Mouse (Mus musculus) urinary bladder, adult 18-20 months (tissue): ENCODE results near the gene Suox.
"Not testable (repeated sequence)": the region's sequence is repeated elsewhere in the genome, so short reads cannot be mapped to it uniquely, and the experiment has no call there.

Experiments
- DNase-seq, 2 experiments: peaks; one replicate each; pipeline ENCODE4 v3.0.0; 2022; ENCODE audit warnings: low spot score in 2 of 2, mixed read lengths in 2 of 2

Suox gene

DNA sequence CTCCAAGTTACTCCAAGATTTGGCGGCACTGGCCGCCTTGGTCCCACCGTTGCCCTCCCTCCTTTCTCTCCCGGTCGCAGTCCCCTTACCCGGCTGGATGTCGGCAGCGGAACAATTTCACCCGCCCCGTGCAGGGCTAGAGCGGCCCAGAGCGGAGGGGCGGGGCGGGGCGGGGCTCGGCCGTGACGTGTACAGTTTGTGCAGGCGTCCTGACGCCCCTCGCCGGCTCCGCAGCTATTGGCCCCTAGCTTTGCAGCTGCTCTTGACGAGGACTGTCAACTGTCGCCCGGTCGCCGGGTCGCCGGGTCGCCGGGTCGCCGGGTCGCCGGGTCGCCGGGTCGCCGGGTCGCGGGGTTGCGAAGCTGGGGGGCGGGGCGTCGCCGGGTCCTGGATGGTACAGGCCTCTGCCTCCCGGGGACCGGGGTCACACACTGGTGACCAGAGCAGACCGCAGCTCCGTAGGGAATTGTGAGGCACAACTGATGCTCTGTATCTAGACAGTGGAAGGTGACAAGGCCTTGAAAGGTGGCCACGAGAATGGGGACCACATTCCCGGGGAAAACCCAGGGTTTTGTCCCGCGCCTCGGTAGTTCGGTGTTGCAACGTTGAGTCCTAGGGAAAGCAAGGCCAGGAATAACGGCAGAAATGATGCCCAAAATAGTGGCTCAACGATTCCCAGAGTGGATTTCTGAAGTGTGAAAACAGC, at the start of gene Suox:
Gene Suox (minus strand): TSS at position 311 of the 706 bp plus-strand sequence.
- peak; percentile 67 to 86 for DNase-seq

DNA sequence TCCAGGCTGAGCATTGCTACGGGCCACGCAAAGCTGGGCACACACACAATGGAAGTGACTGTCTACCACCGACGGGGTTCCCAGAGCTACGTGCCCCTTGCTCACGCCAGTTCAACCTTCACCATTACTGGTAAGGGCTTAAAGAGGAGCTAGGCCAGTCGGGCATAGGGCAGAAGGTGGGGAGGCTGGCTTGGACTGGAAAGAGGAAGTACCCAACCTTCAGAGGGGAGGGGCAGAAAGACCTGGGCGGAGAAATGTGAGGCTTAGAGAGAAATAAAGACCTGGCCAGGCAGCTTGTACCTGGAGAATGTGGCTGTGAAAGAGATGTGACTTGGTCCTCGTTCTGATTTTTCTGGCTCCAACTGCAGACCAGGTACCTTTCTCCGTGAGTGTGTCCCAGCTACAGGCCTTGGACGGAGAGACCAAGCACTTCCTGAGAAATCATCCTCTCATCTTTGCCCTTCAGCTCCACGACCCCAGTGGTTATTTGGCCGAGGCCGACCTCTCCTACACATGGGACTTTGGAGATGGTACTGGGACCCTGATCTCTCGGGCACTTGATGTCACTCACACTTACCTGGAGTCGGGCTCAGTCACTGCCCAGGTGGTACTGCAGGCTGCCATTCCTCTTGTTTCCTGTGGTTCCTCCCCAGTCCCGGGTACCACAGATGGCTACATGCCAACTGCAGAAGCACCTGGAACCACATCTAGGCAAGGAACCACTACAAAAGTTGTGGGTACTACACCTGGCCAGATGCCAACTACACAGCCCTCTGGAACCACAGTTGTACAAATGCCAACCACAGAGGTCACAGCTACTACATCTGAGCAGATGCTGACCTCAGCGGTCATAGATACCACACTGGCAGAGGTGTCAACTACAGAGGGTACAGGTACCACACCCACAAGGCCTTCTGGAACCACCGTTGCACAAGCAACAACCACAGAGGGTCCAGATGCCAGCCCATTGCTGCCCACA, 42.0 kb upstream of the Suox start:
- DNase-seq = no peak

DNA sequence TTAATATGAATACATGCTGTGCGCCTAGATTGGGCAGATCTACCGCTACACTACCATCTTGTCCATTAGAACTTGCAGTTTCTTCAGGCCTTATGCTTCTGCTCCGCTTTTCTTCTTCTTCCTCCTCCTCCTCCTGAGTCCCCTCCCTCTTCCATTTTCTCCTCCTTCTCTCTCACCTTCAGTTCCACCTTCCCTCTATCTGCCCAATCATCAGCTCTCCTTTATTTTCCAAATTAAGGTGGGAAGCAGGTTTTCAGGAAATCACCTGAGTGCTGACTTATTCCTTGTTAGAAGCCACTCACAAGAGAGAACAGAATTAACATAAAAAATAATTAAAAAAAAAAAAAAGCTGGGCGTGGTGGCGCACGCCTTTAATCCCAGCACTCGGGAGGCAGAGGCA, 37.4 kb upstream of the Suox start:
- not testable (repeated sequence) for DNase-seq

GRCm38 (mm10) chr10:128705317-128705693, 31.4 kb upstream of the Suox start:
- peak in 1 of 2 experiments; percentile 14 for DNase-seq

GRCm38 (mm10) chr10:128704491-128705316, 30.8 kb upstream of the Suox start, which contains the start of gene Cdk2:
Gene Cdk2 (minus strand): TSS chr10:128705031.
- peak; percentile 87 to 93 for DNase-seq

DNA sequence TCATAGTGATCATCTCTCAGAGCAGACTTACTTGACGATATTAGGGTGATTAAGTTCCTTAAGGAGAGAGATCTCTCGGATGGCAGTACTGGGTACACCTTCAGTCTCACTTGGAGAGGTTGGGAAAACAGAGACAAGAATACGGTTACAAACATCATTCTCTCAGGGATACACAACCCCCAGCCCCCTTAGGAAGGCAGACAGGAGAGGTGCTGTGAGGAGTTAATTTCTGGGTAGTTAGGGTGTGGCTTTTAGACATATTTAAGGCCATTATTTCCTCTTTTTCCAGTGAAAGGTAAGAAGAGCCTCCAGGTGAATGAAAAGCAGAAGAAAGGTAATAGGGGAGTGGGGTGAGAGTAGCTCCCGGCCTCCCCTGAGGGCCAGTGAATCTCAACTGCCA, 30.0 kb upstream of the Suox start, which contains the start of gene Pmel:
Gene Pmel (plus strand): TSS at position 301 of the 400 bp plus-strand sequence.
- no peak for DNase-seq

DNA sequence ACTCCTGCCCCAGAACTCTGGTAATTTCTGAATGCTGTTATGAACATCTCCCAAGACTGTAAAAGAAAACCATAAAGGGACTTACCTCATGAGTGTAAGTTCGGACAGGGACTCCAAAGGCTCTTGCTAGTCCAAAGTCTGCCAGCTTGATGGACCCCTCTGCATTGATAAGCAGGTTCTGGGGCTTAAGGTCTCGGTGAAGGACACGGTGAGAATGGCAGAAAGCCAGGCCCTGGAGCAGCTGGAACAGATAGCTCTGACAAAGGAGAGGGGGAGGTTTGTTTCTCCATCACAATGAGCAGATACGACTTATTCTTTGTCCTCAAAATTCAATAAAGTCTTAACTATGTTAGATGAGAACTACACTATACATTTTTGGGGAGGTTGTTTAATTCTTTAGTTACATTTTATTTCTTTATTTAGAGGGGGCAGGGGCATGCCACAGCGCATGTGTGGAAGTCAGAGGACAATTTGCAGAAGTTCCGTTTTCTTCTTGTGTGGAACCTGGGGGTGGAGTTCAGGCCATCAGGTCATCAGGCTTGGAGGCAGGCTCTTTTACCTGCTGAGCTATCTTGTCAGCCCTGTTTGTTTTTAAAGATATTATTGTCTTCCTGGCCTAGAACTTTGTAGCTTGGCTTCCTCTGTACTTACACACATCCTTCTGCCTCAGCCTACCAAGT, 28.6 kb upstream of the Suox start:
- DNase-seq = no peak

DNA sequence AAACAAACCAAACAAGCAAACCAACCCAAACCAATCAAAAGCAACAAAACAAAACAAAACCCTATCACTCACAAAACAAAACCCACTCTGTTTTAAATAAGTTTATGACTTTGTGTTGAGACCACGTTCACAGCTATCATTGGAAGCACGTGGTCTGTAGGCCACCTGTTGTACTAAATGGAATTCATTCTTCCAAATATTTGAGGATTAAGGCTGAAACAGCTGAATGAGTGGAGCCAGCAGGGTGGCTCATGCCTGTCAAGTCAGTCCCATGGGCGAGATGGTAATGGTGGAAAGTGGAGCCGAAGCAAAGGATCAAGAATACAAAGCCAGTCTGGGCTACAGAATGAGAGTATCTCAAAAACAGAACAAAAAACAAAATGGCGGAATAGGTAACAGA, 26.8 kb upstream of the Suox start:
- DNase-seq = no peak

GRCm38 (mm10) chr10:128699611-128700010, 25.7 kb upstream of the Suox start:
- no peak for DNase-seq

DNA sequence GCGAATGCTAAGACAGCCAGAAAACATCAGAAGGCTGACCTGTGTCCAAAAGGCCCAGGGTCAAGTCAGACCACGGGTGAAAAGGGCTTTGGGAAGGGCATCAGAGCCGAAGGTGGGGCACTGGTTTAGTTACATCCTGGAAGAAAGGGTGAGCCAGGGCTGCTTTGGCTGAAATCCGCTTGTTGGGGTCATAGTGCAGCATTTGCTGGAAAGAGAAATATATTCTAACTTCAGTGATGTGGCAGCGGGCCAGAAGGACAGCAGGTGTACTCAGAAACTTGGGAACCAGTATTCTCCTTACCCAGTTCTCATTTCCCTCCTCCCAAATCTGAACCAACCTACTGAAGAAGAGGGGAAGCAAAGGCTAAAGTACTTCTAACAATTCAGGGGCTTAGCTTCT, 25.1 kb upstream of the Suox start:
- no peak for DNase-seq

GRCm38 (mm10) chr10:128697072-128697725, 23.3 kb upstream of the Suox start:
- DNase-seq = no peak

- DNase-seq = peak; percentile 97 to 98
These were observed 22.3 kb upstream of the Suox start, which contains the start of gene Rab5b for GRCm38 (mm10) chr10:128695992-128696807. Gene Rab5b (minus strand): TSS chr10:128696264.

DNA sequence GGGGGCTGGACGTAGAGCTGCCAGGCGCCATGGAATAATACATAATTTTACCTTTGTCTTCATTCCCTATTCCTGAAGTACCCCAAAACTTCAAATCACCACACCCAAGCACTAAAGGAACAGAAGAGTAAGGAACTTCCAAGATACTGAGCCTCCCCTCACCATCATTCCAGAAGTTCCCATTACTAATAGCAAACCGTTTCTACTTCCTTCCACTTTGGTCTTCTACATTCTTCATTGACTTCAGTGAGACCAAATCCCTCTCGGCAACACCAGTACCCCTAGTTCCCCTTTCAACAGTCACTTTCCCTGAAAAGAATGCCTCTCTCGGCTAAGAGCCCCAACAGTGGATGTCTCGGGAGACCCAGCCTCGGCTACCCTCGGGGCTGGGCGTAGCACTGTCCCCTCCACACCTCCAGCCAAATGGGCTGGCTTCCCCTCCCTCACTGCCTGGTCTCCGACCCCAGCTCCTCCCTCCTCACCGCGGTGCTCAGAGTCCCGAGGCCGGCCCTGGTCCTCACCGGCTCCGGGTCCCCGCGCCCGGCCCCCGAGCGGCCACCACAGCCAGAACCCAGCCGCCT, 21.6 kb upstream of the Suox start:
- no peak for DNase-seq

GRCm38 (mm10) chr10:128674469-128675008, 666 bp upstream of the Suox start:
- DNase-seq = no peak

DNA sequence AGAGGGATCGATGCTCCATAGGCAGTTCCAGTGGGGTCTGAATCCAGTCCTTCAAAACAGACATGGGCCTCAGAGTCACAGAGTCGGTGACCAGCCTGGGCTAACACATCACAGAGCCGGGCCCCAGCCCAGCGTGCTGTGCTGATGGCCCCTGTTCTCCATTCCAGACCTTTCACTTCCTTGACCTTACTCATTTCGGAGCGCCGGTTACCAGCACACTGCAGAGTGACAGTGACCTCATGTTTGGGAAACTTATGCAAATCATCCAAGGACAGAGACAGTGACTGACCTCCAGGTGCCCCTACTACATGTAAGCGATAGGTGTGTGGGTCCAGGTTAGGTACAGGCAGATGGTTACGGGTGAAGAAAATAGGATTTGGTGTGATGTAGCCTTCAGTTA, 2.7 kb downstream of the Suox start:
- DNase-seq = no peak

DNA sequence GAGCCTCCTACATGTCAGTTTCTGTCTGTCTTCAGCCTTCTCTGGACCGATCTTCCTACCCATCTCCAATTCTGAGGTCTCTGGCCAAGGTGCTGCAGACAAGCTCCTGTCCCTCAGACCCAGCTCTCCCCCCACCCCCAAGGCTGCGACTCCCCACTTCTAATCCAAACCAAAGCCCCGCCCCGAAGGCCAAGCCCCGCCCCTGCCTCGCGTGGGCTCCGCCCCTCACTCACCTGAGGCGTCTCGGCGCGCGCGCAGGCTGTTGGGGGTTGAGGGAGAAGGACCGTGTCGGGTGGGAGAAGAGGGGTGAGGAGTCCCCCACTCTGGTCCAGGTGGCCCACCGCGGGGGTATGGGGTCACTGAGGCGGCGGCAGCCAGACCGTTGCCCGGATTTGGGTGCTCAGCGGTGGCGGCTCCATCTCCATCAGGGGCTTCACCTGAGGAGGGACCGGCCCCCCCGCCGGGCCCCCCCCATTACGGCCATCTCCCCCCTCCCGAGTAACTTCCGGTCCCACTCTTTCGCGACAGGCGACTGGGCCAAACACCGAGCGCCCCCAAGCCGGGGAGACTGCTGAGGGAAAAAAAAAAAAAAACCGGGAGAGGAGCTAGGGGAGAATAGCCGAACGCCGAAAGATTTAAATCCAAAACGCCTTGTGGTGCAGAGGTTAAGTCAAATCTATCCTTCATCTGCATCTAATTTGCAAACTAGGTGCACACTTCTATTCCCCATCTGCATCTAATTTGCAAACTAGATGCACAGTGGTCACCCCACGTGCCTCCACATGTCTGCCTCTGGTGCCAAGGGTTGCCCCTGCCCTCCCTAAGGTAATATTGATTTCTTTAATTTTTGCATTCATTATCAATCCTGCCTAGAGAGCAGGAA, 4.8 kb downstream of the Suox start:
- DNase-seq = peak; percentile 36 to 75

GRCm38 (mm10) chr10:128665806-128666205, 8.1 kb downstream of the Suox start:
- DNase-seq = no peak

DNA sequence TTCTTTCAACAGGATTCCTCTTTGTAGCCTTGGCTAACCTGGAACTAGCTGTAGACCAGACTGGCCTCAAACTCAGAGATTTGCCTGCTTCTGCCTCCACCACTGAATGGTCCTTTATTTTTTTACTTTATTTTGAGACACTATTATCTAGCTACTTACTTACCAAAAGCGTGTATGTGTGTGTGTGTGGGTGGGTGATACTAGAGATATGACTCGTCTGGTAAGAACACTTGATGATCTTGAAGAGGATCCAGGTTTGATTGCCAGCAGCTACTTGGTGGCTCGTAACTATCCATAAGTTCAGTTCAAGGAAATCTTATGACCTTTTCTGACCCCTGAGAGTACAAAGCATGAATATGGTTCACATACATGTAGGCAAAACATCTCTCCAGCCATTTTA, 8.6 kb downstream of the Suox start:
- no peak for DNase-seq
